Mouse (Mus musculus) forebrain, embryonic 13.5 days (tissue): ENCODE results near the gene Mpdz. TPM values are rescaled to one million over a fixed set of nuclear protein-coding genes. Genes with fewer than 3 reads are reported as not detected.

ENCODE experiments used
- ATAC-seq: fragments of 200-750 bp; cut with Nextera tagmentation; 2 replicates; pipeline ENCODE4 v1.8.0; 2017
- H3K27ac ChIP-seq: fragments of 300-500 bp; sonication (generic); 2 replicates; pipeline ENCODE4 v1.5.1; 2015; ENCODE audit warnings: inconsistent platforms, mild to moderate bottlenecking, moderate library complexity
- H3K27me3 ChIP-seq: fragments of 300-500 bp; sonication (generic); 2 replicates; pipeline ENCODE4 v1.6.1; 2015; ENCODE audit warnings: mild to moderate bottlenecking, inconsistent platforms
- H3K36me3 ChIP-seq: fragments of 300-500 bp; sonication (generic); 2 replicates; pipeline ENCODE4 v1.6.1; 2015; ENCODE audit warnings: mild to moderate bottlenecking, inconsistent platforms; ENCODE audit not compliant: poor library complexity, severe bottlenecking
- H3K4me1 ChIP-seq: fragments of 300-500 bp; sonication (generic); 2 replicates; pipeline ENCODE4 v1.6.1; 2015; ENCODE audit warnings: inconsistent platforms
- H3K4me2 ChIP-seq: fragments of 300-500 bp; sonication (generic); 2 replicates; pipeline ENCODE4 v1.6.1; 2015; ENCODE audit warnings: inconsistent platforms, mild to moderate bottlenecking, moderate library complexity
- H3K4me3 ChIP-seq: fragments of 300-500 bp; sonication (generic); 2 replicates; pipeline ENCODE4 v1.5.1; 2015; ENCODE audit warnings: mild to moderate bottlenecking, inconsistent platforms
- H3K9ac ChIP-seq: fragments of 300-500 bp; sonication (generic); 2 replicates; pipeline ENCODE4 v1.6.1; 2015; ENCODE audit warnings: mild to moderate bottlenecking, inconsistent platforms
- H3K9me3 ChIP-seq: fragments of 300-500 bp; sonication (generic); replicated peaks from 2 replicates; pipeline ENCODE4 v1.6.1; 2016; ENCODE audit warnings: inconsistent platforms
- WGBS: fragments of 180-500 bp; shearing (Covaris S2); methylation state at CpG from one replicate; pipeline ENCODE4 v1.1.7; 2015; 5-methylcytosine and 5-hydroxymethylcytosine counted together
- polyA plus RNA-seq: library from polyadenylated mRNA; unstranded; fragments of >200 nt; fragmentation: Nextera tagmentation; extraction: Ambion mirVana; gene quantifications from 2 replicates; pipeline ENCODE4 v1.2.1, GENCODE M21; 2015

Gene Mpdz
- polyA plus RNA-seq, 1 experiment from 2014 or later = 26.0 TPM

DNA sequence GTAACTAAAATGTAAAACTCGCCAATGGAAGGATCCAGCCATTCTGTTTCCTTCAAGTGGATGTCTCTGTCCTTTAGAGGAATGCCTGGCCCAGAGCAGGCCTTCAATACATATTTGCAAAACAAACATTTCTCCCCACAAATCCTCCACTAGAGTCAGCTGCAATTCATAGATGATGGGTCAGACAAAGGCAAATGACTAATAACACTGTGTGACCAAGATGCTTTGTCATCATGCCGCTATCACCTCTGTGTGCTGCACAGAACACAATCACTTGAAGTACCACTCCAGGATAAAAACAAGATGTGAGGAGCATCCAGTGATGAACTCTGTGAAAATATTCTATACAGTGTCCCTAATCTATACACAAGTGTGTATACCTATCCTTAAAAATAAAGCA, 55.0 kb downstream of the Mpdz start:
- H3K36me3 ChIP-seq = peaks cover 16% of the 10 kb centered on the region; the same call in 1 of the 2 replicates

DNA sequence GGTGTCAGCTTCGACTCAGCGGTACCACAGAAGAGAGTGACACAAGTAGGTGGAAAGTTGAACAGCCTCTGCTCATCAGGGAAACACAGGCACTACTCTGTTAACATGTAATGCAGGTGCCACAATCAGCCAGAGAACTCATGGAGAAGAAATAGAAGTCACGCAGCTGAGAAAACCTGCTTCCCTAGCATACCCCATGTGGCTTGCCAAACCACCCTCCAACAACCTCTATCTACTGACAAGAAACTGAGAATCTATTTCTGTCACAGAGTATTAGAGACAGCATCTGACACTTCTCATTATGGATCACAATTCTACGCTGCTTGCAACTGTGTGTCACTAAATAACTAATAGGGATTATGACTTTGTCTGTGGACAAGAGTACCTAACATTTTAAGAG, 70.3 kb downstream of the Mpdz start:
- no peak overlapping the region for H3K4me3 ChIP-seq
- no peak overlapping the region for H3K9ac ChIP-seq
- no peaks in the 10 kb centered on the region for H3K4me1 ChIP-seq
- no peaks in the 10 kb centered on the region for H3K27me3 ChIP-seq
- H3K4me2 ChIP-seq = no peak overlapping the region
- WGBS = 95% methylated on average over 4 of the region's 4 CpGs
- no peak overlapping the region for H3K27ac ChIP-seq
- no peak for ATAC-seq
- no peaks in the 10 kb centered on the region for H3K9me3 ChIP-seq
- peaks cover 14% of the 10 kb centered on the region; the same call in 1 of the 2 replicates for H3K36me3 ChIP-seq

More for the DNA sequence above, 55.0 kb downstream of the Mpdz start:
- Histone ChIP-seq H3K27me3 (no peaks in the 10 kb centered on the region), H3K4me1 (peaks cover 8% of the 10 kb centered on the region), H3K4me3 (no peak overlapping the region), H3K9ac (no peak overlapping the region), H3K4me2 (no peak overlapping the region), H3K27ac (no peak overlapping the region), H3K9me3 (no peaks in the 10 kb centered on the region)
- ATAC-seq = no peak
- 86% methylated on average over 2 of the region's 2 CpGs for WGBS

GRCm38 (mm10) chr4:81351368-81351767, 91.2 kb downstream of the Mpdz start:
- 39% methylated on average over 3 of the region's 3 CpGs for WGBS
- H3K9ac ChIP-seq = no peak overlapping the region
- peaks cover 30% of the 10 kb centered on the region for H3K36me3 ChIP-seq
- H3K4me1 ChIP-seq = peaks cover 4% of the 10 kb centered on the region; the same call in 1 of the 2 replicates
- no peaks in the 10 kb centered on the region for H3K9me3 ChIP-seq
- H3K4me3 ChIP-seq = no peak overlapping the region
- no peak overlapping the region for H3K27ac ChIP-seq
- no peak overlapping the region for H3K4me2 ChIP-seq
- peak; percentile 87; the same call in 1 of the 2 replicates for ATAC-seq
- no peaks in the 10 kb centered on the region for H3K27me3 ChIP-seq

GRCm38 (mm10) chr4:81348646-81349045, 94.0 kb downstream of the Mpdz start:
- no peak for ATAC-seq
- Histone ChIP-seq H3K4me2 (no peak overlapping the region), H3K27ac (no peak overlapping the region), H3K9me3 (no peaks in the 10 kb centered on the region), H3K27me3 (no peaks in the 10 kb centered on the region), H3K9ac (no peak overlapping the region), H3K36me3 (peaks cover 26% of the 10 kb centered on the region), H3K4me3 (no peak overlapping the region), H3K4me1 (peaks cover 4% of the 10 kb centered on the region; the same call in 1 of the 2 replicates)
- WGBS = 87% methylated on average over 7 of the region's 7 CpGs

- no peak overlapping the region for H3K4me3 ChIP-seq
- no peak overlapping the region for H3K27ac ChIP-seq
- no peak for ATAC-seq
- WGBS = 91% methylated on average over 3 of the region's 3 CpGs
- H3K4me1 ChIP-seq = no peaks in the 10 kb centered on the region
- no peaks in the 10 kb centered on the region for H3K27me3 ChIP-seq
- H3K9me3 ChIP-seq = no peaks in the 10 kb centered on the region
- H3K9ac ChIP-seq = no peak overlapping the region
- H3K4me2 ChIP-seq = no peak overlapping the region
- H3K36me3 ChIP-seq = peaks cover 26% of the 10 kb centered on the region
Observed at GRCm38 (mm10) chr4:81345141-81345540, 97.5 kb downstream of the Mpdz start.

GRCm38 (mm10) chr4:81333628-81333991, 109.0 kb downstream of the Mpdz start:
- no peak for ATAC-seq
- Histone ChIP-seq H3K27ac (peak overlapping the region; percentile 84), H3K4me3 (no peak overlapping the region), H3K36me3 (peaks cover 17% of the 10 kb centered on the region), H3K27me3 (no peaks in the 10 kb centered on the region), H3K9ac (no peak overlapping the region), H3K4me1 (peaks cover 16% of the 10 kb centered on the region), H3K4me2 (no peak overlapping the region), H3K9me3 (no peaks in the 10 kb centered on the region)
- 73% methylated on average over 2 of the region's 2 CpGs for WGBS

- Histone ChIP-seq H3K4me1 (peaks cover 16% of the 10 kb centered on the region), H3K27ac (peak overlapping the region; percentile 84), H3K27me3 (no peaks in the 10 kb centered on the region), H3K4me3 (no peak overlapping the region), H3K9ac (0 out of 2 replicates have a peak overlapping the region, but pooled peaks have one; percentile 9), H3K9me3 (no peaks in the 10 kb centered on the region), H3K36me3 (peaks cover 17% of the 10 kb centered on the region), H3K4me2 (peak overlapping the region; percentile 24; the same call in 1 of the 2 replicates)
- peak; percentile 83 for ATAC-seq
- 36% methylated on average over 11 of the region's 11 CpGs for WGBS
Observed at GRCm38 (mm10) chr4:81332901-81333627, 109.6 kb downstream of the Mpdz start.

GRCm38 (mm10) chr4:81332439-81332841, 110.2 kb downstream of the Mpdz start:
- no peak overlapping the region for H3K4me3 ChIP-seq
- peak overlapping the region; percentile 84 for H3K27ac ChIP-seq
- H3K27me3 ChIP-seq = no peaks in the 10 kb centered on the region
- peak; percentile 69 for ATAC-seq
- H3K9ac ChIP-seq = 0 out of 2 replicates have a peak overlapping the region, but pooled peaks have one; percentile 6
- peaks cover 19% of the 10 kb centered on the region for H3K4me1 ChIP-seq
- H3K4me2 ChIP-seq = peak overlapping the region; percentile 24; the same call in 1 of the 2 replicates
- H3K36me3 ChIP-seq = peaks cover 17% of the 10 kb centered on the region
- no peaks in the 10 kb centered on the region for H3K9me3 ChIP-seq
- WGBS = 34% methylated on average over 6 of the region's 6 CpGs

GRCm38 (mm10) chr4:81327694-81328093, 114.9 kb downstream of the Mpdz start:
- H3K27me3 ChIP-seq = no peaks in the 10 kb centered on the region
- no peaks in the 10 kb centered on the region for H3K9me3 ChIP-seq
- no peak overlapping the region for H3K9ac ChIP-seq
- H3K4me2 ChIP-seq = no peak overlapping the region
- no peak overlapping the region for H3K4me3 ChIP-seq
- H3K36me3 ChIP-seq = no peaks in the 10 kb centered on the region
- peak; percentile 34; the same call in 1 of the 2 replicates for ATAC-seq
- WGBS = 76% methylated on average over 2 of the region's 2 CpGs
- H3K4me1 ChIP-seq = peaks cover 9% of the 10 kb centered on the region
- peak overlapping the region; percentile 35; the same call in 1 of the 2 replicates for H3K27ac ChIP-seq

DNA sequence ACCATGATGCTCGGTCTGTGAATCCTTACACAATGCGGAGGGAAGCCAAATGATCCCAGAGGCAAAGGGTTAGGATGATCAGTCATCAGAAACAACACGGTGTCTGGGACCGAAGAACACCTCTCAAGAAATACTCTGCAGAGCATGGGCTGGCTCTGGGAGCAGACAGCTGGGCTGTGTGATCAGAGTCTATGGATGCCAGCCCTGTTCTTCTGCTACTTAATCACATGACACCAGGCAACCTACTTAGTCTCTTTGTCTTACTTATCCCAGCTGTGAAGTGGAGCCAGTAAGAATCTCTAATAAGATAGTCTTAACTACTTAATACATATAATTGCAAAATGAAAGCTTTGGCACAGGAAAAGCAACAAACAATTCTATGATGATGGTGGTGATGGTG, 118.8 kb downstream of the Mpdz start:
- peak; percentile 64; the same call in 1 of the 2 replicates for ATAC-seq
- H3K27ac ChIP-seq = no peak overlapping the region
- 0 out of 2 replicates have a peak, but pooled peaks cover 2% of the 10 kb centered on the region for H3K4me1 ChIP-seq
- no peak overlapping the region for H3K9ac ChIP-seq
- no peak overlapping the region for H3K4me3 ChIP-seq
- WGBS = 93% methylated on average over 4 of the region's 4 CpGs
- H3K27me3 ChIP-seq = no peaks in the 10 kb centered on the region
- no peak overlapping the region for H3K4me2 ChIP-seq
- H3K36me3 ChIP-seq = 0 out of 2 replicates have a peak, but pooled peaks cover 7% of the 10 kb centered on the region
- H3K9me3 ChIP-seq = no peaks in the 10 kb centered on the region

DNA sequence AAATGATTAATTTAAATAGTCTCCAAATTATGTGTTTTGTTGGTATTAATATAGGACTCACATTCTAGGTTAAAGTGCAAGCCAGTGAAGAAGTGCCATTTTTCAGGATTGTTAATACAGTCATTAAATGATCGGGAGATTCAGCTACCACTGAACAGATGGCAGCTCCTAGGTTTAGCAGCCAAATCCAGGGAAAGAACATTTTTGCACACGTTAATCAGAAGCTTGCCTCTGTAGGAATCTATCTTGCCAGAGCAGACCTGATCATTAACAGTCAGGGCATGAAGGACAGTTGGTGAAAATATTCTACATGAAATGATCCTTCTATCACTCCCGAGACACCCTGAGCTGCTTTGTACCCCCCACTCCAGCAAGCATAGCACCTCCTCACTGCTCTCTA, 120.4 kb downstream of the Mpdz start:
- 0 out of 2 replicates have a peak overlapping the region, but pooled peaks have one; percentile 51 for H3K27ac ChIP-seq
- H3K9me3 ChIP-seq = no peaks in the 10 kb centered on the region
- no peak; the same call in 1 of the 2 replicates for ATAC-seq
- no peaks in the 10 kb centered on the region for H3K4me1 ChIP-seq
- H3K36me3 ChIP-seq = peaks cover 14% of the 10 kb centered on the region
- no peak overlapping the region for H3K4me3 ChIP-seq
- no peaks in the 10 kb centered on the region for H3K27me3 ChIP-seq
- no peak overlapping the region for H3K4me2 ChIP-seq
- no peak overlapping the region for H3K9ac ChIP-seq
- WGBS = 71% methylated on average over 3 of the region's 3 CpGs

DNA sequence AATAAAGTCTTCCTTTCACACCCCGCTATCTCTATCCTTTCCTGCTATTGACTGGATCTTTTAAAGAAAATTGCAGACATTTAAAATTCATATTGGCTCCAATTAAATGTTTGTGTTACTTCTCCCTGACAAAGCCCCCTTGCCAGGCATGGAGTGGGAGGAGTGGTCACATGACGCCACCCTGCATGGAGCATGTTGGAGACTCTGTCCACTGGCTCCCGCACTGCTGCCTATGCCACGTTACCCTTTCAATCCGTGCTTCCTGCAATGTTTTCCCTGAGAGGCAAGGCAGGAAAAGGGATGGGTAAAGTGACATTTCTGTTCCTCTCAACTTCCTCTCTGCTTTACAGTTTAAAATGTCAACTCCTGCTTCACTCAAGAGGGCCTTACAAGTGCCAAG, 128.0 kb downstream of the Mpdz start:
- H3K27me3 ChIP-seq = no peaks in the 10 kb centered on the region
- no peak overlapping the region for H3K4me2 ChIP-seq
- peaks cover 13% of the 10 kb centered on the region; the same call in 1 of the 2 replicates for H3K4me1 ChIP-seq
- H3K9me3 ChIP-seq = no peaks in the 10 kb centered on the region
- H3K36me3 ChIP-seq = peaks cover 14% of the 10 kb centered on the region
- no peak overlapping the region for H3K4me3 ChIP-seq
- H3K27ac ChIP-seq = no peak overlapping the region
- H3K9ac ChIP-seq = no peak overlapping the region
- WGBS = 78% methylated on average over 5 of the region's 5 CpGs
- 0 out of 2 replicates have a peak, but pooled peaks have one; percentile 70 for ATAC-seq
